Mouse (Mus musculus): Measurements from ENCODE around the gene 6430550D23Rik. TPM values are rescaled to one million over a fixed set of nuclear protein-coding genes. Genes with fewer than 3 reads are reported as not detected.

6430550D23Rik gene
- total RNA-seq (2014; rRNA removed): 1.0 and 1.1 TPM in 2 replicates
- polyA plus RNA-seq (2015; fragmentation: Nextera tagmentation; extraction: Ambion mirVana): 0.57 and 1.1 TPM in 2 replicates

- DNase-seq (peak; percentile 97), ATAC-seq (peak; percentile 99)
- H3K27me3 ChIP-seq (ENCODE audit: insufficient read depth, low read length): no peaks in the 10 kb centered on the region
- H3K9ac ChIP-seq: peak within 1 kb of the TSS; percentile 62
- H3K4me1 ChIP-seq (ENCODE audit: insufficient read depth): peaks cover 10% of the 10 kb centered on the region
- TF ChIP-seq CTCF (IDR thresholded peaks at IDR 0.05; ENCODE audit: low read depth): 0 out of 2 replicates have a peak, but pooled peaks have one; percentile 1
- peaks cover 35% of the 10 kb centered on the region for H3K36me3 ChIP-seq (ENCODE audit: insufficient read depth)
- peak within 1 kb of the TSS; percentile 74 for H3K4me2 ChIP-seq (ENCODE audit: low read depth)
- peak within 1 kb of the TSS; percentile 46 for H3K27ac ChIP-seq (ENCODE audit: low read depth, low read length)
- under 1% methylated on average over 45 of the region's 45 CpGs for WGBS
- H3K9me3 ChIP-seq (ENCODE audit: low read length): no peaks in the 10 kb centered on the region
- H3K4me3 ChIP-seq (ENCODE audit: low read depth, low read length): peak within 1 kb of the TSS; percentile 53
Observed at GRCm38 (mm10) chr2:156007888-156008532, at the start of gene 6430550D23Rik, which contains the start of gene Ergic3. TSS of gene 6430550D23Rik (minus strand) at chr2:156007977. TSS of gene Ergic3 (plus strand) at chr2:156008045.

GRCm38 (mm10) chr2:156052816-156053215 is 45.0 kb upstream of the 6430550D23Rik start, which contains the start of gene Fer1l4:
TSS of gene Fer1l4 (minus strand) at chr2:156052947.
- Histone ChIP-seq H3K4me1 (ENCODE audit: insufficient read depth) (no peaks in the 10 kb centered on the region), H3K9me3 (ENCODE audit: low read length) (no peaks in the 10 kb centered on the region), H3K36me3 (ENCODE audit: insufficient read depth) (no peaks in the 10 kb centered on the region), H3K9ac (no peak within 1 kb of the TSS), H3K4me3 (ENCODE audit: low read depth, low read length) (no peak within 1 kb of the TSS), H3K27ac (ENCODE audit: low read depth, low read length) (no peak within 1 kb of the TSS), H3K27me3 (ENCODE audit: insufficient read depth, low read length) (no peaks in the 10 kb centered on the region), H3K4me2 (ENCODE audit: low read depth) (no peak within 1 kb of the TSS)
- ATAC-seq (no peak), DNase-seq (no peak)
- 86% methylated on average over 9 of the region's 9 CpGs for WGBS
- TF ChIP-seq CTCF (IDR thresholded peaks at IDR 0.05; ENCODE audit: low read depth): no peak

DNA sequence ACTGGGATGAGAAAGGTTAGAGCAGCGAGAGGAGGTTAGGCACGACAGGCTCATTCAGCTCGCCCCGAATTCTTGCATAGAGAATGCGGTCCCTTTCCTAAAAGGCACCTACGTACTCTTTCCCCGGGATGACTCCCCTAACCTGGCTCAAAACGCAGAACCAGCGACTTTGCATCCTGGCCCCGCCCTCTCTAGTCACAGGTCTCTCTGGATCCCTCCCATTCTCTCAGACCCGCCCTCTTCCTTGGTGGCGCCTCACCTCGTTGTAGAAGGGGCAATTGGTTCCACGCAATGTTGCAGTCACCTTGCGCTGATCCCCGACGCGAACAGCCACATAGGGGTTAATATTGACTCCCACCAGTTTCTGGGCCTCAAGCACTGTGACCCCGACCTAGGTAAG is 40.2 kb upstream of the 6430550D23Rik start:
- no peak for TF ChIP-seq CTCF (IDR thresholded peaks at IDR 0.05; ENCODE audit: low read depth)
- H3K4me3 ChIP-seq (ENCODE audit: low read depth, low read length): no peak overlapping the region
- no peak overlapping the region for H3K9ac ChIP-seq
- H3K4me1 ChIP-seq (ENCODE audit: insufficient read depth): no peaks in the 10 kb centered on the region
- DNase-seq: no peak
- no peaks in the 10 kb centered on the region for H3K36me3 ChIP-seq (ENCODE audit: insufficient read depth)
- WGBS: 11% methylated on average over 19 of the region's 19 CpGs
- H3K9me3 ChIP-seq (ENCODE audit: low read length): no peaks in the 10 kb centered on the region
- ATAC-seq: no peak
- H3K27me3 ChIP-seq (ENCODE audit: insufficient read depth, low read length): no peaks in the 10 kb centered on the region
- no peak overlapping the region for H3K27ac ChIP-seq (ENCODE audit: low read depth, low read length)
- peak overlapping the region; percentile 27; the same call in 1 of the 2 replicates for H3K4me2 ChIP-seq (ENCODE audit: low read depth)

DNA sequence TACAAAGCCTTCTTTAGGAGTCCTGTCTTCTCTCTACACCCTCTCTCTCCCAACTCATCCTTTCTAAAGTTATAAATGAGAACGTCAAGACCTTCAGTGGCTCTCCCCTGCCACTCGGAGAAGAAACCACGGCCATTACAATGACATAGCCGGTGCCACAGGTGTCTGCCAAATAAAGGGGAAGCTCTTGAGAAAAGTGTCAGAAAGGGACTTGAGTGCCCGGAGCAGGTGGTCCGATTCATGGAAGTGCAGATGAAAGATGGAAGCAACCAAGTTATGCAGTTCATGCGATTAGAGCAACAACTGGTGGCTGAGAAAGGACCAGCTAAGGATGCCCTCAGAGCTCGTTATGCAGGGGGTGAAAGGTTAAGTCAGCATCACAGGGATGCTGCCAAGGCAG is 35.1 kb upstream of the 6430550D23Rik start:
- Histone ChIP-seq H3K27ac (ENCODE audit: low read depth, low read length) (no peak overlapping the region), H3K27me3 (ENCODE audit: insufficient read depth, low read length) (no peaks in the 10 kb centered on the region), H3K9me3 (ENCODE audit: low read length) (no peaks in the 10 kb centered on the region), H3K4me3 (ENCODE audit: low read depth, low read length) (no peak overlapping the region), H3K9ac (no peak overlapping the region), H3K4me1 (ENCODE audit: insufficient read depth) (no peaks in the 10 kb centered on the region), H3K36me3 (ENCODE audit: insufficient read depth) (no peaks in the 10 kb centered on the region), H3K4me2 (ENCODE audit: low read depth) (no peak overlapping the region)
- 80% methylated on average over 8 of the region's 8 CpGs for WGBS
- ATAC-seq (no peak), DNase-seq (no peak)
- TF ChIP-seq CTCF (IDR thresholded peaks at IDR 0.05; ENCODE audit: low read depth): no peak

GRCm38 (mm10) chr2:156039390-156039789 is 31.6 kb upstream of the 6430550D23Rik start:
- 89% methylated on average over 3 of the region's 3 CpGs for WGBS
- Histone ChIP-seq H3K36me3 (ENCODE audit: insufficient read depth) (no peaks in the 10 kb centered on the region), H3K9me3 (ENCODE audit: low read length) (no peaks in the 10 kb centered on the region), H3K9ac (no peak overlapping the region), H3K4me1 (ENCODE audit: insufficient read depth) (no peaks in the 10 kb centered on the region), H3K4me2 (ENCODE audit: low read depth) (no peak overlapping the region), H3K27me3 (ENCODE audit: insufficient read depth, low read length) (no peaks in the 10 kb centered on the region), H3K4me3 (ENCODE audit: low read depth, low read length) (no peak overlapping the region), H3K27ac (ENCODE audit: low read depth, low read length) (no peak overlapping the region)
- ATAC-seq: no peak
- DNase-seq: no peak
- no peak for TF ChIP-seq CTCF (IDR thresholded peaks at IDR 0.05; ENCODE audit: low read depth)

DNA sequence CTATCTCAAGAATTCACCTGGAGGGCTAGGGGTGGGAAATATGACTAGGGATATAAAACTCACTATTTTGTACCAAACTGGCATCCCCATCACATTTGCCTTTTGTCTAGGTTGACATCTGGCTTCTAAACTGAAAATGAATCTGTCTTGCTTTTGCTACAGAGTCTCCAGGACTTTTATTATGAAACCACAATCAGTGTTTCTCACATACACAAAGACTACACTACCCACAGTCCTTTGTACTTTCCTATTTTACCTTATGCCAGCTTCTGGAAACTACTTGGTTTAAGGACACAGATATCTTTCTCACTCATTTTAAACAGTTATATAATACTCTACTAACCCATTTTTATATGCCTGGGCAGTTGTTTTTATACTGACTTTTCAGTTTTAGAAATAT is 17.7 kb upstream of the 6430550D23Rik start:
- H3K27me3 ChIP-seq (ENCODE audit: insufficient read depth, low read length): no peaks in the 10 kb centered on the region

DNA sequence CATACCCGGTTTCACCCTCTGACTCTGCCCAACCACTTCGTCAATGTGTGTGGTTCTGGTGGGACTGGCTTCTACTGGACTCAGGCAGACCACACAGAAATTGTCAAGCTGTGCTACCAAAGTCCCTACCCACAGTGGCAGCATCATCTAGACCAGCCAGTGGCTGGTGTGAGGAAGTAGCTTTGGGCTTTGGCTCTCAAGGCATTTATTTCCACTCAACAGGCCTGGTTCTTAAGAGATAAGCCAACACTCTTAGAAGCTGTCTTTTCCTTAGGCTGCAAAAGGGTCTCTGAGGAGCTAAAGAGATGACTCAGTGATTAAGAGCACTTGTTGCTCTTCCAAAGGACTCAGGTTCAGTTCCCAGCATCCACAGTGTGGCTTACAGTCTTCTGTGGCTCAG is 14.0 kb upstream of the 6430550D23Rik start:
- no peak overlapping the region for H3K27ac ChIP-seq (ENCODE audit: low read depth, low read length)
- no peaks in the 10 kb centered on the region for H3K4me1 ChIP-seq (ENCODE audit: insufficient read depth)
- no peaks in the 10 kb centered on the region for H3K9me3 ChIP-seq (ENCODE audit: low read length)
- no peaks in the 10 kb centered on the region for H3K27me3 ChIP-seq (ENCODE audit: insufficient read depth, low read length)
- no peak for ATAC-seq
- DNase-seq: no peak
- TF ChIP-seq CTCF (IDR thresholded peaks at IDR 0.05; ENCODE audit: low read depth): no peak
- H3K9ac ChIP-seq: no peak overlapping the region
- no peak overlapping the region for H3K4me3 ChIP-seq (ENCODE audit: low read depth, low read length)
- no peak overlapping the region for H3K4me2 ChIP-seq (ENCODE audit: low read depth)
- WGBS: 92% methylated on average over 2 of the region's 2 CpGs
- peaks cover 31% of the 10 kb centered on the region for H3K36me3 ChIP-seq (ENCODE audit: insufficient read depth)

More for the DNA sequence above, 17.7 kb upstream of the 6430550D23Rik start:
- no peaks in the 10 kb centered on the region for H3K36me3 ChIP-seq (ENCODE audit: insufficient read depth)
- ATAC-seq: peak; percentile 45; the same call in 1 of the 2 replicates
- no peak overlapping the region for H3K4me2 ChIP-seq (ENCODE audit: low read depth)
- no peak overlapping the region for H3K4me3 ChIP-seq (ENCODE audit: low read depth, low read length)
- no peaks in the 10 kb centered on the region for H3K9me3 ChIP-seq (ENCODE audit: low read length)
- no peaks in the 10 kb centered on the region for H3K4me1 ChIP-seq (ENCODE audit: insufficient read depth)
- TF ChIP-seq CTCF (IDR thresholded peaks at IDR 0.05; ENCODE audit: low read depth): no peak
- H3K27ac ChIP-seq (ENCODE audit: low read depth, low read length): no peak overlapping the region
- no peak overlapping the region for H3K9ac ChIP-seq
- peak; percentile 28 for DNase-seq
